Mouse (Mus musculus) ES-E14 (cell line): Measurements from ENCODE around the gene Cdk2ap1. TPM values are rescaled to one million over a fixed set of nuclear protein-coding genes. Genes with fewer than 3 reads are reported as not detected.

ENCODE experiments used
- DNase-seq: peaks from one replicate; pipeline ENCODE4 v3.0.0-alpha.2; 2013; ENCODE audit warnings: low read depth, low spot score
- H3K27ac ChIP-seq: 2 replicates; pipeline ENCODE4 v1.5.1; 2012; ENCODE audit warnings: low read depth, mild to moderate bottlenecking, low read length, moderate library complexity, mixed read lengths; ENCODE audit not compliant: poor library complexity, insufficient read depth, severe bottlenecking
- H3K36me3 ChIP-seq: 2 replicates; pipeline ENCODE4 v1.6.1; 2012; ENCODE audit warnings: mild to moderate bottlenecking, low read length, moderate library complexity, mixed read lengths; ENCODE audit not compliant: control insufficient read depth, poor library complexity, insufficient read depth, severe bottlenecking
- H3K4me1 ChIP-seq, 2 experiments: fragments of 150-350 bp in 1 of 2; sonication (generic) in 1 of 2; 2 replicates each; pipeline ENCODE4 v1.6.1; 2012; ENCODE audit warnings: low read length in 2 of 2, mild to moderate bottlenecking in 1 of 2, mixed read lengths in 1 of 2; ENCODE audit not compliant: control insufficient read depth in 2 of 2, insufficient read depth in 2 of 2, poor library complexity in 1 of 2
- H3K4me3 ChIP-seq, 2 experiments: fragments of 150-350 bp in 1 of 2; sonication (generic) in 1 of 2; 2 replicates each; pipeline ENCODE4 v1.5.1; 2012; ENCODE audit warnings: low read length in 2 of 2, low read depth in 1 of 2, mild to moderate bottlenecking in 1 of 2, mixed read lengths in 1 of 2; ENCODE audit not compliant: insufficient read depth in 1 of 2, poor library complexity in 1 of 2, severe bottlenecking in 1 of 2
- H3K9ac ChIP-seq: 2 replicates; pipeline ENCODE4 v1.6.1; 2012; ENCODE audit warnings: low read depth, mild to moderate bottlenecking, low read length, mixed read lengths; ENCODE audit not compliant: poor library complexity, insufficient read depth, severe bottlenecking
- H3K9me3 ChIP-seq: fragments of 150-350 bp; sonication (generic); 2 replicates; pipeline ENCODE4 v1.6.1; 2012; ENCODE audit warnings: low read depth, mild to moderate bottlenecking, low read length; ENCODE audit not compliant: control insufficient read depth, insufficient read depth
- CHD2 ChIP-seq: IDR thresholded peaks from 2 replicates; pipeline ENCODE4 v1.6.1; 2014; ENCODE audit warnings: mild to moderate bottlenecking, low read depth, low read length, inconsistent platforms
- HCFC1 ChIP-seq: IDR thresholded peaks from 2 replicates; pipeline ENCODE4 v1.6.1; 2012; ENCODE audit warnings: low read length, inconsistent platforms, borderline replicate concordance; ENCODE audit not compliant: insufficient read depth
- MAFK ChIP-seq: IDR thresholded peaks from 2 replicates; pipeline ENCODE4 v1.6.1; 2014; ENCODE audit warnings: mild to moderate bottlenecking, low read depth, low read length, inconsistent platforms; ENCODE audit not compliant: insufficient read depth
- ZC3H11A ChIP-seq: IDR thresholded peaks from 2 replicates; pipeline ENCODE4 v1.6.1; 2012; ENCODE audit warnings: low read depth, mild to moderate bottlenecking, inconsistent platforms, low read length, borderline replicate concordance
- ZNF384 ChIP-seq: IDR thresholded peaks from 2 replicates; pipeline ENCODE4 v1.6.1; 2012; ENCODE audit warnings: low read depth, low read length, inconsistent platforms
- in situ Hi-C, 2 experiments: fragments of 600-800 bp; cut with MboI; formaldehyde crosslinking; loops; one replicate each; pipeline ENCODE4 v1.15.1; 2025; ENCODE audit warnings: low sequenced_read_pairs in 2 of 2, inconsistent platforms in 1 of 2; ENCODE audit not compliant: unreplicated experiment in 2 of 2
- total RNA-seq: library from RNA; depleted of rRNA; stranded (reverse); fragments of 300-350 nt; gene quantifications from 2 replicates; pipeline ENCODE4 v1.2.3, GENCODE M21; 2012

Cdk2ap1 gene
- total RNA-seq, 1 experiment: 146 TPM

GRCm38 (mm10) chr5:124387932-124388331 lies 25.1 kb upstream of the Cdk2ap1 start:
- Histone ChIP-seq H3K9ac (no peak overlapping the region), H3K36me3 (peaks cover 31% of the 10 kb centered on the region), H3K9me3 (no peaks in the 10 kb centered on the region), H3K27ac (no peak overlapping the region), H3K4me1 (no peaks in the 10 kb centered on the region), H3K4me3 (no peak overlapping the region)
- no peak for DNase-seq
- TF ChIP-seq ZC3H11A (no peak), HCFC1 (no peak), CHD2 (no peak), MAFK (no peak), ZNF384 (no peak)
- in situ Hi-C loops: loop anchor here (25.0 kb wide), 2 partner anchors 601 to 626 kb away; no protein-coding TSS in a partner anchor

- in situ Hi-C loops: loop anchor here (25.0 kb wide), 2 partner anchors 593 to 618 kb away; no protein-coding TSS in a partner anchor
- Histone ChIP-seq H3K9ac (no peak overlapping the region), H3K4me1 (no peaks in the 10 kb centered on the region), H3K36me3 (peaks cover 53% of the 10 kb centered on the region), H3K9me3 (no peaks in the 10 kb centered on the region), H3K27ac (no peak overlapping the region), H3K4me3 (no peak overlapping the region)
- no peak for TF ChIP-seq ZNF384
- DNase-seq: no peak
Observed at GRCm38 (mm10) chr5:124380121-124380520, 17.2 kb upstream of the Cdk2ap1 start.

- Histone ChIP-seq H3K36me3 (peaks cover 55% of the 10 kb centered on the region), H3K27ac (no peak overlapping the region), H3K9ac (no peak overlapping the region), H3K4me3 (no peak overlapping the region), H3K4me1 (no peaks in the 10 kb centered on the region), H3K9me3 (no peaks in the 10 kb centered on the region)
- in situ Hi-C loops: loop anchor here (5.0 to 25.0 kb wide), 3 partner anchors 35 to 615 kb away; no protein-coding TSS in a partner anchor
- TF ChIP-seq MAFK (no peak), CHD2 (no peak), HCFC1 (no peak), ZNF384 (no peak), ZC3H11A (no peak)
- no peak for DNase-seq
Observed at GRCm38 (mm10) chr5:124377149-124377548, 14.3 kb upstream of the Cdk2ap1 start.

- no peak for TF ChIP-seq ZC3H11A
- TF ChIP-seq MAFK: no peak
- TF ChIP-seq CHD2: no peak
- TF ChIP-seq HCFC1: no peak
- no peak for TF ChIP-seq ZNF384
- in situ Hi-C loops: loop anchor here (5.0 to 25.0 kb wide), 3 partner anchors 36 to 614 kb away; no protein-coding TSS in a partner anchor
- H3K27ac ChIP-seq: no peak overlapping the region
- H3K9me3 ChIP-seq: no peaks in the 10 kb centered on the region
- DNase-seq: no peak
- H3K9ac ChIP-seq: no peak overlapping the region
- H3K36me3 ChIP-seq: peaks cover 55% of the 10 kb centered on the region
- no peaks in the 10 kb centered on the region for H3K4me1 ChIP-seq
- no peak overlapping the region for H3K4me3 ChIP-seq
Observed at GRCm38 (mm10) chr5:124376401-124376800, 13.5 kb upstream of the Cdk2ap1 start.

GRCm38 (mm10) chr5:124374298-124374697 lies 11.4 kb upstream of the Cdk2ap1 start:
- DNase-seq: no peak
- Histone ChIP-seq H3K27ac (no peak overlapping the region), H3K9ac (no peak overlapping the region), H3K4me1 (no peaks in the 10 kb centered on the region), H3K9me3 (no peaks in the 10 kb centered on the region), H3K4me3 (no peak overlapping the region), H3K36me3 (peaks cover 57% of the 10 kb centered on the region)
- TF ChIP-seq MAFK: no peak
- no peak for TF ChIP-seq ZNF384
- no peak for TF ChIP-seq ZC3H11A
- no peak for TF ChIP-seq HCFC1
- no peak for TF ChIP-seq CHD2
- in situ Hi-C loops: no loop called here
